Mouse (Mus musculus) Patski (cell line): ENCODE measurements around the gene Zdhhc6. TPM values are rescaled to one million over a fixed set of nuclear protein-coding genes. Genes with fewer than 3 reads are reported as not detected.
A peak's percentile ranks its signal among the peaks of the same experiment; 100 is the strongest.

Experiments used
- ATAC-seq: fragments of 100-300 bp; one replicate; pipeline ENCODE4 v1.8.0; 2021
- CTCF ChIA-PET: fragments of 350-600 bp; sonication (Branson Sonifier 250); formaldehyde crosslinking; loops from one replicate; lab custom pipeline; 2022; ENCODE audit warnings: inconsistent platforms; lab: Charles Lee
- POLR2A ChIA-PET: fragments of 350-600 bp; sonication (Branson Sonifier 250); formaldehyde crosslinking; loops from one replicate; lab custom pipeline; 2022; ENCODE audit warnings: antibody characterized with exemption, inconsistent platforms; lab: Charles Lee
- DNase-seq: peaks from one replicate; pipeline ENCODE4 v3.0.0-alpha.2; 2011; ENCODE audit warnings: low read depth, low spot score
- H3K27me3 ChIP-seq: fragments of 371-371 bp; one replicate; pipeline ENCODE4 v1.5.1; 2021
- CTCF ChIP-seq: fragments of 100-300 bp; IDR thresholded peaks from one replicate; pipeline ENCODE4 v1.5.1; 2021
- in situ Hi-C: fragments of 300-500 bp; cut with MboI; formaldehyde crosslinking; loops from 3 replicates; pipeline ENCODE4 v1.11.1; 2018; ENCODE audit warnings: low pct_unique_long_range_greater_than_20kb, mixed read lengths
- polyA plus RNA-seq: library from polyadenylated mRNA; unstranded; gene quantifications from one replicate; pipeline ENCODE4 v1.2.3, GENCODE M21; 2021

Zdhhc6 gene
- polyA plus RNA-seq, 1 experiment from 2014 or later, result 85.5 TPM

DNA sequence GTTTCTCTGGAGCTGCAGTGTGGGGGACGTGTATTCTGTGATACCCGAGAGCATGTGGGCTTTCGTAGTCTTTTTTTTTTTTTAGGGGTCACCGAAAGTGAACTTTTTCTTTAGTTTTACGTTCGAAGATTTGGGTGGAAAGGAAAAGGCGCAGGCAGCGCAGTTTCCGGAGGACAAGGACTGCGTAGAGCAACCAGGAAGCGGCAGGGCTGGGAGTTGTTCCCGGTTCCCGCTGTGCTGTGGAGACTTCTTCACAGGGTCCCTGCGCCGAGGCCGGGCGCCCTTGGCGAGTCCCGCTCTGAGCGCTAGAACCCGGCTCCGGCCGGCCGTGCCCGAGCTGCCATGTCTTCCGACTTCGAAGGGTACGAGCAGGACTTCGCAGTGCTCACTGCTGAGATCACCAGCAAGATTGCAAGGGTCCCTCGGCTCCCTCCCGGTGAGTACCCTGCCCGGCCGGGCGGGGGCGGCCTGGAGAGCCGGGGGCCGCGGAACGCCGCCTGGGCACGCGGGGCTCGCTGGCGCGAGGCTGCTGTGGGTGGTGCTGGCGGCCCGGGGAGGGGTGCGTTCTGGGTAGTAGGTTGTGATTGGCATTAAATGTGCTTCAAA, 380 bp upstream of the Zdhhc6 start, which contains the start of gene Vti1a:
Vti1a (plus strand) TSS at position 187 of the 606 bp plus-strand sequence.
- in situ Hi-C loops, result loop anchor here (10.0 to 25.0 kb wide), 2 partner anchors 221 to 1279 kb away; partner anchors contain the start of gene Adra2a
- ChIA-PET POLR2A (interaction anchor here (0.6 to 1.4 kb wide), 5 partner anchors 9 to 855 kb away, joined by 3 read pairs; no protein-coding TSS in a partner anchor), CTCF (interaction anchor here (0.7 to 1.5 kb wide), 5 partner anchors 9 to 65 kb away, joined by 3 to 8 read pairs (median 3); no protein-coding TSS in a partner anchor)
- ATAC-seq (peak; percentile 85), DNase-seq (peak; percentile 90)
- no peaks in the 10 kb centered on the region for H3K27me3 ChIP-seq
- TF ChIP-seq CTCF, result peak; percentile 99

DNA sequence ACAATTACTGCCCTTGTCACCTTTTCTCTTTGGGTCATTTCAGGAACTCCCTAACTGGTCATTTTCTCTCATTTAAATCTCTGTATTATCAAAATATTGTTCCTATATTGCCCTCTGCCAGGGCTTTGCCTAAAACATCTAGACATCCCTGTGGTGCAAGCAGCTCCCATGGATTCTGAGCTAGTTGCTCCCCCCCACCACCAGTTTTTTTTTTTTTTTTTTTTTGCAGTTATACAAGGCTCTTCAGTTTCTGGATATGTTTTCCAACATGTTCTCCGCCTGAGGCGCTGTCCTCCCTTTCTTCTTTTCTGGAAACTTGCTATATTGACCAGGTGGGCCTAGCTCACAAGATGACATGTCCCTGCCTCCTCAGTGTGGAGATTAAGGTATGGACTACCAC, 2.2 kb downstream of the Zdhhc6 start:
- ATAC-seq (no peak), DNase-seq (no peak)
- ChIA-PET CTCF (interaction anchor here (1.2 kb wide), 1 partner anchor 95 kb away, joined by 3 read pairs; no protein-coding TSS in a partner anchor), POLR2A (interaction anchor here (0.6 to 0.7 kb wide), 2 partner anchors 16 to 250 kb away, joined by 5 to 10 read pairs; no protein-coding TSS in a partner anchor)
- TF ChIP-seq CTCF, result no peak
- in situ Hi-C loops, result loop anchor here (10.0 to 25.0 kb wide), 2 partner anchors 219 to 1276 kb away; partner anchors contain the start of gene Adra2a
- H3K27me3 ChIP-seq, result no peaks in the 10 kb centered on the region

DNA sequence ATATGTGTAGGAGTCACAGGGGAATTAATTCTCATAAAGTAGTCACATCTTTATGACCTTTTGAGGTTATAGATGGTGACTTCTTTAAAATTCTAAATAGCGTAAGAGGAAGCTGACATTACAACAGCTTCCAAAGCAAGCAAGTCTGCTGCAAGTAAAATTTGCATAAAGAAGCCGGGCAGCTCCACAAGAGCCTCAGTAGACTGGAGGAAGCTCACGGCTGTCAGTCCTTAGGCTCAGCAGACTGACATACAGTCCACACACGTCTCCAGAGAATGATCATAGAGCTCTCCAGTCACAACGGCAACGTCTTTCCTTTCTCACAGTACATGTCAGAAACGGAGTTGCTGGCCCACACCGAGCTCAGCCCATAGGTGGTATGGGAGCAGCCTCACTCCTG, 4.0 kb downstream of the Zdhhc6 start:
- ATAC-seq (no peak), DNase-seq (no peak)
- CTCF ChIA-PET, result interaction anchor here (0.7 to 2.1 kb wide), 5 partner anchors 8 to 103 kb away, joined by 3 to 6 read pairs (median 4); no protein-coding TSS in a partner anchor
- POLR2A ChIA-PET, result interaction anchor here (0.5 kb wide), 1 partner anchor 430 kb away, joined by 5 read pairs; the partner anchor contains the start of gene Tcf7l2
- in situ Hi-C loops, result loop anchor here (10.0 to 25.0 kb wide), 2 partner anchors 217 to 1275 kb away; partner anchors contain the start of gene Adra2a
- H3K27me3 ChIP-seq, result no peaks in the 10 kb centered on the region
- no peak for TF ChIP-seq CTCF

DNA sequence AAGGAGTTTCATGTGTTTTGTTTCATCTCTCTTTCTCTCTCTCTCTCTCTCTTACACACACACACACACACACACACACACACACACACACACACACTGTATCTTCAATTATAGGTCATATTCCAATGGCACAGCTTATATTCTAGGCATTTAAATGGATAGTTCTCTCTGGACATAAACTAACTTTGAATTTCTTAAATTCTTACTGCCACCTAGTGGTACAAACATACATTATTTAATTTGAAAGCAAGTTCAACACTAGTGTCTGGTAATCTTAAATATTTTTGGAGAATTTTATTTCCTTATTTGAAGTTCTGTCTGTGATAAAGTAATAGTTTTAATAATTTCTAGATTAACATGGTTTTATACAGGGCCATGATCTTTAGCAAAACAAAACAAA, 10.8 kb downstream of the Zdhhc6 start:
- DNase-seq, result no peak
- in situ Hi-C loops, result loop anchor here (5.0 to 25.0 kb wide), 4 partner anchors 58 to 1268 kb away; partner anchors contain the start of gene Adra2a

DNA sequence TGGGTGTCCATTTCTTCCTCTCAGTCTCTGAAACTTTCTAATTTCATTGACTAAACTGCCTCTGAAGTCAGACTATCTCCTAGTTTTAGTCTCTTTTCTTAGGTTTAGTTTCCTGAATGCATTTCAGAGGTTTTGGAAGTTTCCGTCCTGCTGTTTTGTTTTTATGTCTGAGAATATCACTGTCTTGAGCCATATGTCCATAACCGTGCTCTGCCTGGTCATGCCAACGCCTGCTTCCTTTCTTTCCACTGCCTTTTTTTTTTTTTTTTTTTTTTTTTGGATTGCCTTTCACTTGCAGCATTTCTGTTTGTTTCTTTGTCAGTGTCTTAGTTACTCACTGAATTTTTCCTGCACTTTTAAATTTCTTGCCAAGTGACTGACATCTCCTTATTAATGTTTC, 15.3 kb downstream of the Zdhhc6 start:
- TF ChIP-seq CTCF, result no peak
- ChIA-PET CTCF (interaction anchor here (1.2 to 2.0 kb wide), 2 partner anchors 10 to 56 kb away, joined by 3 to 6 read pairs; no protein-coding TSS in a partner anchor), POLR2A (no interaction called here)
- H3K27me3 ChIP-seq, result no peaks in the 10 kb centered on the region
- in situ Hi-C loops, result loop anchor here (10.0 to 25.0 kb wide), 2 partner anchors 226 to 1263 kb away; partner anchors contain the start of gene Adra2a
- no peak for DNase-seq
- no peak for ATAC-seq

More for the DNA sequence above, 10.8 kb downstream of the Zdhhc6 start:
- ChIA-PET CTCF (interaction anchor here (0.9 to 8.1 kb wide), 13 partner anchors 9 to 99 kb away, joined by 3 to 65 read pairs (median 4); no protein-coding TSS in a partner anchor), POLR2A (interaction anchor here (0.9 kb wide), 1 partner anchor 95 kb away, joined by 4 read pairs; no protein-coding TSS in a partner anchor)
- no peak for ATAC-seq
- TF ChIP-seq CTCF, result peak; percentile 41
- no peaks in the 10 kb centered on the region for H3K27me3 ChIP-seq

DNA sequence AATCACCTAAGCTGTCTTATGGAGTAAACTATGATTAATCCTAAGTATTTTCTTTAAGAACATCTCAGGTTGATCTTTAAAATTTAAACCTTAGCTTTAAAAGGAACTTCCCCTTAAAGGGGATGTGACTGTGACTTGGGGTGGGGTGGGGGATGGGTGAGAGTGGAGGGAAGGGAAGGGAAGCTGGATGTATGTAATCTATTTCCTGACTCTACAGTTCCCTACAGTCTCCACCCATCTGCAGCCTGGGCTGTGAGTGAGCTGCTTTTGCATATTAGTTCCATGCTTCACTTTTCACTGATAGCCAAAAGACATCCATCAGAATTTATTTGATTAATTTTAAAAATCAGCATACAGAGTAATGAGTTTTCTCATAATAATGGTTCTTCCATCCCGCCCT, 16.5 kb downstream of the Zdhhc6 start:
- no peaks in the 10 kb centered on the region for H3K27me3 ChIP-seq
- POLR2A ChIA-PET, result interaction anchor here (0.9 to 1.1 kb wide), 2 partner anchors 54 to 81 kb away, joined by 3 read pairs; no protein-coding TSS in a partner anchor
- CTCF ChIA-PET, result interaction anchor here (1.1 to 2.0 kb wide), 4 partner anchors 8 to 82 kb away, joined by 3 to 6 read pairs (median 4); no protein-coding TSS in a partner anchor
- TF ChIP-seq CTCF, result no peak
- in situ Hi-C loops, result no loop called here
- ATAC-seq, result no peak
- no peak for DNase-seq

DNA sequence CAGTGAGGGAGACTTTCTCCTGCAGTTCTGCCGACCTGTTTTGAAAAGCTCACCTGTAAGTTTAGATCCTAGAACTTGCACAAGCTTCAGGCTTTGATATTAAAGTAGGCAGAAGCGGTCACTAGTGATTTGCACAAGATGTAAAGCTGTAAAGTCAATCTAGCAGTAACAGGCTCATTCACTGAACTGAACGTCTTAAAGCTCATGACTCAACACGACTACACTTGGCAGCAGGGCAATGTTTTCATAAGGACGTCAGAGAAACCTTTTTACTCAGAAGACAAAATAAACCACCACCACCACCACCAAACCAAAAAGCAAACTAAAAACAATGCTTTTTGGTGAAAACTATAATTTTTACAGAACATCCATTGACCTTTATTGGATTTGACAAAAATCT, 17.9 kb downstream of the Zdhhc6 start:
- in situ Hi-C loops, result no loop called here
- ATAC-seq (peak; percentile 76), DNase-seq (peak; percentile 31)
- TF ChIP-seq CTCF, result no peak
- POLR2A ChIA-PET, result interaction anchor here (1.1 kb wide), 1 partner anchor 33 kb away, joined by 3 read pairs; no protein-coding TSS in a partner anchor
- H3K27me3 ChIP-seq, result no peaks in the 10 kb centered on the region
- CTCF ChIA-PET, result interaction anchor here (0.9 to 1.9 kb wide), 5 partner anchors 13 to 88 kb away, joined by 3 to 9 read pairs (median 4); no protein-coding TSS in a partner anchor

DNA sequence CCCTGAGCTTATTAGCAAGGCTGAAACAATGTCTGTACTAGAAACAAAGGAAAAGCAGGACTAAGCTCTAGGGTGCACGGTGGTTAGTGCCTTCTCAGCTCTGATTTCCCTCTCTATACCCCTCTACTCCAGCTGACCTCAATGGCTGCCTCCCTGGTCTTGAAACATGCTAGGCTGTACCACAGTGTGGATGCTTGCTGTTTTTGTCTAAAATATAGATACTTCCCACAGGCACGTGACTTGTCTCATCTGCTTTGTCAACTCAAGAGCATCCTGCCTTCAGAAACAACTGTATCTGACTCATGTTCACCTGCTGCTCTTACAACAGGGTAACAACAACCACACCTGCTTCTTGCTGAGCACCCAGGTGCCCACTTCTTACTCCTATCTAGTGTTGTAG, 18.3 kb downstream of the Zdhhc6 start:
- in situ Hi-C loops, result no loop called here
- H3K27me3 ChIP-seq, result no peaks in the 10 kb centered on the region
- DNase-seq, result no peak
- ChIA-PET POLR2A (interaction anchor here (0.7 to 1.1 kb wide), 3 partner anchors 16 to 43 kb away, joined by 3 to 5 read pairs (median 3); no protein-coding TSS in a partner anchor), CTCF (interaction anchor here (0.8 to 1.9 kb wide), 6 partner anchors 12 to 88 kb away, joined by 3 to 9 read pairs (median 4); no protein-coding TSS in a partner anchor)
- ATAC-seq, result no peak
- no peak for TF ChIP-seq CTCF

DNA sequence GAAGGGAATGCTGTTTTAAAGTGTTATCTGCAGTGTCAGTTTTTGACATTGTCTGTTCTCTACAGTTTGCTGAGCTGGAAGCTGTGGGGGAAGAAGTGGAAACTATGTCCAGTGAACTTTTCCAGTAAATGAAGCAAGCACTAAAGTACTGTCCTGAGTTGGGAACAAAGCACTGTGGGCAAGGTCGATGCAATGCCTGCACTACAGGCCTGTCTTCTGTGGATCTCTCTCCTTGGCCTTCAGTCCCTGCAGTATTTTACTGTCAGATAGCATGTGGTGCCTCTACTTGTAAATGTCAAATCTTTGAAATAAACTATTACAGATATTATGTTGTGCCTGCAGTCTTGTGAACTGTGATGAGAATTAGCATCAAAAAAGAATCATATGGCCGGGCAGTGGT, 19.5 kb downstream of the Zdhhc6 start:
- POLR2A ChIA-PET, result no interaction called here
- in situ Hi-C loops, result no loop called here
- H3K27me3 ChIP-seq, result no peaks in the 10 kb centered on the region
- ATAC-seq (no peak), DNase-seq (no peak)
- no peak for TF ChIP-seq CTCF
- CTCF ChIA-PET, result interaction anchor here (1.6 to 1.9 kb wide), 2 partner anchors 8 to 42 kb away, joined by 3 to 4 read pairs; no protein-coding TSS in a partner anchor

DNA sequence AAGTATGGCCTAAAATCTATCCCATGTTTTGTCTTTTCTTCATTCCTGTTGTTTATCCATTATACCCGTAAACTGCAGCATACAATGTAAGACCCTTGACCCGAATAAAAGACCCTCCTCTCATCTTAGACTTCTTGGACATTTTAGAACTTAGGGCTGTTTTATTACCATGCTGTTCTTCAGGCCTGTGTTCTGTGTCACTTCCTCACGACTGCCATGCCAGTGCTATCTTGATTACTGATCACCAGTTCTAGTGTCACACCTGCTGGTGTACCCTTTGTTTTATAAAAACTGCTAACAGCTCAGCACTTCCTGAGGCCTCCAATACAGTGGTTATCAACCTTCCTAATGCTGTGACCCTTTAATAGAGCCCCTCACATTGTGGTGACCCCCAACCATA, 20.3 kb downstream of the Zdhhc6 start:
- CTCF ChIA-PET, result interaction anchor here (1.6 to 1.9 kb wide), 2 partner anchors 9 to 41 kb away, joined by 3 to 4 read pairs; no protein-coding TSS in a partner anchor
- H3K27me3 ChIP-seq, result no peaks in the 10 kb centered on the region
- in situ Hi-C loops, result no loop called here
- TF ChIP-seq CTCF, result no peak
- ATAC-seq (no peak), DNase-seq (no peak)
- POLR2A ChIA-PET, result interaction anchor here (0.6 kb wide), 1 partner anchor 915 kb away, joined by 3 read pairs; no protein-coding TSS in a partner anchor
